11 mouse cellular contexts compared by ENCODE assay signal in genomic region chr15:94776119-94777069, GRCm38 (mm10).
DNase-seq lines count a peak whose midpoint lies in the region; ATAC-seq lines count a peak whose summit lies in the region.
"Had no signal": no experiment of that assay in that cellular context is flagged by ENCODE, and none has a peak within 500 bp of the region (broad histone marks: within the 10 kb centered on the region; RNA-seq: fewer than 3 reads in every experiment).

No protein-coding gene starts in this region.

- H3K36me3 ChIP-seq in embryonic facial prominence, embryonic 12.5 days, result no peaks in the 10 kb centered on the region
- H3K36me3 ChIP-seq in hindbrain, embryonic 15.5 days, result no peaks in the 10 kb centered on the region
- H3K36me3 ChIP-seq in neural tube, embryonic 15.5 days, result no peaks in the 10 kb centered on the region
- H3K36me3 ChIP-seq: heart, embryonic 13.5 days; midbrain, embryonic 15.5 days had no signal

- H3K4me1 ChIP-seq in embryonic facial prominence, embryonic 12.5 days, result peaks cover 6% of the 10 kb centered on the region; the same call in 1 of the 2 replicates
- peaks cover 7% of the 10 kb centered on the region; the same call in 1 of the 2 replicates for H3K4me1 ChIP-seq in hindbrain, embryonic 15.5 days (replicated peaks)
- H3K4me1 ChIP-seq in neural tube, embryonic 15.5 days, result peaks cover 6% of the 10 kb centered on the region
- H3K4me1 ChIP-seq: heart, embryonic 13.5 days; midbrain, embryonic 15.5 days had no signal

- H3K9ac ChIP-seq in embryonic facial prominence, embryonic 12.5 days, result no peak overlapping the region
- H3K9ac ChIP-seq in hindbrain, embryonic 15.5 days, result no peak overlapping the region
- H3K9ac ChIP-seq in neural tube, embryonic 15.5 days (replicated peaks), result no peak overlapping the region
- H3K9ac ChIP-seq: heart, embryonic 13.5 days; midbrain, embryonic 15.5 days had no signal

- no peaks in the 10 kb centered on the region for H3K9me3 ChIP-seq in embryonic facial prominence, embryonic 12.5 days
- no peaks in the 10 kb centered on the region for H3K9me3 ChIP-seq in hindbrain, embryonic 15.5 days
- no peaks in the 10 kb centered on the region for H3K9me3 ChIP-seq in neural tube, embryonic 15.5 days (replicated peaks)
- H3K9me3 ChIP-seq: heart, embryonic 13.5 days; midbrain, embryonic 15.5 days had no signal

- peak overlapping the region; percentile 9; the same call in 1 of the 2 replicates for H3K4me2 ChIP-seq in embryonic facial prominence, embryonic 12.5 days (replicated peaks)
- H3K4me2 ChIP-seq in hindbrain, embryonic 15.5 days, result peak overlapping the region; percentile 27; the same call in 1 of the 2 replicates
- peak overlapping the region; percentile 34 for H3K4me2 ChIP-seq in neural tube, embryonic 15.5 days
- H3K4me2 ChIP-seq: heart, embryonic 13.5 days; midbrain, embryonic 15.5 days had no signal

- WGBS in embryonic facial prominence, embryonic 12.5 days, result 42% methylated on average over 17 of the region's 17 CpGs
- 35% methylated on average over 17 of the region's 17 CpGs for WGBS in hindbrain, embryonic 15.5 days
- 30% methylated on average over 17 of the region's 17 CpGs for WGBS in neural tube, embryonic 15.5 days

- no peaks in the 10 kb centered on the region for H3K27me3 ChIP-seq in embryonic facial prominence, embryonic 12.5 days
- H3K27me3 ChIP-seq in hindbrain, embryonic 15.5 days, result no peaks in the 10 kb centered on the region
- H3K27me3 ChIP-seq in neural tube, embryonic 15.5 days (replicated peaks), result no peaks in the 10 kb centered on the region
- H3K27me3 ChIP-seq: heart, embryonic 13.5 days; midbrain, embryonic 15.5 days had no signal

- H3K4me3 ChIP-seq in embryonic facial prominence, embryonic 12.5 days, result no peak overlapping the region
- no peak overlapping the region for H3K4me3 ChIP-seq in hindbrain, embryonic 15.5 days
- H3K4me3 ChIP-seq in neural tube, embryonic 15.5 days (replicated peaks), result 0 out of 2 replicates have a peak overlapping the region, but pooled peaks have one; percentile 10
- H3K4me3 ChIP-seq: heart, embryonic 13.5 days; midbrain, embryonic 15.5 days had no signal

- DNase-seq in kidney, postnatal 10 days, result peak; percentile 26
- no peak for DNase-seq in kidney, postnatal 36 days
- no peak for DNase-seq in spleen, postnatal 10 days (ENCODE audit: low spot score in 2 of 2)
- DNase-seq in gastrocnemius, postnatal 4 days (ENCODE audit: low spot score in 2 of 2), result no peak
- DNase-seq in lung, postnatal 14 days, result no peak

- H3K27ac ChIP-seq in embryonic facial prominence, embryonic 12.5 days, result no peak overlapping the region
- no peak overlapping the region for H3K27ac ChIP-seq in hindbrain, embryonic 15.5 days (replicated peaks)
- no peak overlapping the region for H3K27ac ChIP-seq in neural tube, embryonic 15.5 days (replicated peaks)
- H3K27ac ChIP-seq: heart, embryonic 13.5 days; midbrain, embryonic 15.5 days had no signal

- ATAC-seq in embryonic facial prominence, embryonic 12.5 days (ENCODE audit: insufficient number of reproducible peaks, insufficient read depth, low FRiP score, low TSS enrichment), result 0 out of 2 replicates have a peak, but pooled peaks have one; percentile 10
- no peak for ATAC-seq in hindbrain, embryonic 15.5 days (ENCODE audit: low FRiP score, low read depth)
- no peak for ATAC-seq in neural tube, embryonic 15.5 days (ENCODE audit: low FRiP score)
- ATAC-seq: CD4-positive, CD25-positive, alpha-beta regulatory T cell, adult 4 months; midbrain, embryonic 15.5 days had no signal
